Mouse (Mus musculus) retina, adult 2 months (tissue): ENCODE measurements around the gene Gm10490.

Source experiments
- DNase-seq: peaks from one replicate; pipeline ENCODE4 v3.0.0-alpha.2; 2012; ENCODE audit warnings: low read depth, low spot score

Gene Gm10490

GRCm38 (mm10) chrX:7926266-7926665, 16.9 kb downstream of the Gm10490 start:
- no peak for DNase-seq

GRCm38 (mm10) chrX:7927116-7927515, 17.8 kb downstream of the Gm10490 start:
- DNase-seq: no peak

GRCm38 (mm10) chrX:7928270-7928790, 19.0 kb downstream of the Gm10490 start, which contains the start of gene Eras:
Gene Eras, minus strand, starts transcription at chrX:7928607.
- DNase-seq: no peak

GRCm38 (mm10) chrX:7936874-7937273, 27.5 kb downstream of the Gm10490 start:
- no peak for DNase-seq

GRCm38 (mm10) chrX:7937667-7938066, 28.3 kb downstream of the Gm10490 start:
- no peak for DNase-seq

- DNase-seq: no peak
These were observed 36.3 kb downstream of the Gm10490 start for GRCm38 (mm10) chrX:7945618-7946017.

- DNase-seq: no peak
These were observed 38.0 kb downstream of the Gm10490 start, which contains the start of gene Hdac6 for GRCm38 (mm10) chrX:7947108-7947899. Gene Hdac6, minus strand, starts transcription at chrX:7947889.

GRCm38 (mm10) chrX:7947900-7948492, 38.7 kb downstream of the Gm10490 start:
- peak; percentile 81 for DNase-seq

- no peak for DNase-seq
These were observed 40.7 kb downstream of the Gm10490 start for GRCm38 (mm10) chrX:7950091-7950490.

GRCm38 (mm10) chrX:7958868-7959267, 49.5 kb downstream of the Gm10490 start:
- DNase-seq: no peak
